Mouse (Mus musculus) left cerebral cortex, postnatal 25 days (tissue): ENCODE results near the gene Gpr37l1. TPM values are rescaled to one million over a fixed set of nuclear protein-coding genes. Genes with fewer than 3 reads are reported as not detected.

ENCODE experiments used
- DNase-seq, 2 experiments: peaks; one replicate each; pipeline ENCODE4 v3.0.0; 2022; ENCODE audit warnings: low spot score in 2 of 2, mixed read lengths in 1 of 2
- intact Hi-C: fragments of 180-260 bp; cut with DNase I; formaldehyde crosslinking; loops from one replicate; pipeline ENCODE4 v1.15.1; 2025
- total RNA-seq, 2 experiments: library from RNA; stranded (reverse); gene quantifications; 2 replicates each; pipeline ENCODE4 v1.2.3; 2021

Gene Gpr37l1
- total RNA-seq, 2 experiments from 2014 or later = 182 to 212 TPM

GRCm38 (mm10) chr1:135183448-135183847 is 16.0 kb upstream of the Gpr37l1 start:
- intact Hi-C loops = no loop called here
- DNase-seq = no peak

DNA sequence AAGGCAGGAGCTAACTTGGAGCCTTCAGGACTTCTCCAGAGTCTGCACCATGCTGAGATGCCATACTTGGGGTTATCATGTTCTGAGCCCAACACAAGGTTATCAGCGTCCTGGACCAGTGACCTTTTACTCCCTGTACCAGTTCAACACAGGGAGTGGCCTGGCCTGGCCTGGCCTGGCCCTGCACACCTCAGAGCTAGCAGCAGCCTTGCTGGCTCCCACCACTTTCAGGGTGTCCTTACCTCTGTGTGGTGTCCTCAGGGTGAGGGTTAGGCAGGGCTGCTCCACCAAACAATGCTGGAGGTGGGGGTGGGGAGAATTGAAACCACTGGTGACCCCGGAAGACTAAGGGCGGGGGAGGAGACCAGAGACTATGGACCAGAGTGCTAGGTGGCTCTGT is 15.5 kb upstream of the Gpr37l1 start:
- intact Hi-C loops = no loop called here
- no peak for DNase-seq

- no peak for DNase-seq
- intact Hi-C loops = no loop called here
Measured at GRCm38 (mm10) chr1:135181880-135182623, 14.6 kb upstream of the Gpr37l1 start.

DNA sequence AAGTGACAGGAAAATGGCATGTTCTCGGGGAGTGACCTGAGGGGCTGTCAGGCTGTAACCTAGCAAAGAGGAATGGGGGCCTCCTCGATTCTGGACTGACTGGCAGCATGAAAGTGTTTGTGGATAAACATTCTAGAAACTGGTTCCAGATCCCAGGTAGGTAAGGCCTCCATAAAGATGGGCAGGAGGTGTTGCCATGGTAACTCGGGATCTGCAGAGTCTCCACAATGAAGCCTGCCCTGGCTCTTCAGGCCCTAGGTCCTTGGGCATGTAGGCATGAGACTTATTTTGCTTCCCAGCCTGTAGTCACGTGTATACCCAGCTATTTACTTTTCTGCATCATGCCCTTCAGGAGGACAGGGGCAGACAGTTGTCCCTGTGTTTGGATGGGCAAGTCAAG is 13.8 kb upstream of the Gpr37l1 start:
- DNase-seq = no peak
- intact Hi-C loops = no loop called here

GRCm38 (mm10) chr1:135180830-135181229 is 13.3 kb upstream of the Gpr37l1 start:
- intact Hi-C loops = no loop called here
- no peak for DNase-seq

- intact Hi-C loops = no loop called here
- DNase-seq = no peak
Measured at GRCm38 (mm10) chr1:135178863-135179262, 11.4 kb upstream of the Gpr37l1 start.

DNA sequence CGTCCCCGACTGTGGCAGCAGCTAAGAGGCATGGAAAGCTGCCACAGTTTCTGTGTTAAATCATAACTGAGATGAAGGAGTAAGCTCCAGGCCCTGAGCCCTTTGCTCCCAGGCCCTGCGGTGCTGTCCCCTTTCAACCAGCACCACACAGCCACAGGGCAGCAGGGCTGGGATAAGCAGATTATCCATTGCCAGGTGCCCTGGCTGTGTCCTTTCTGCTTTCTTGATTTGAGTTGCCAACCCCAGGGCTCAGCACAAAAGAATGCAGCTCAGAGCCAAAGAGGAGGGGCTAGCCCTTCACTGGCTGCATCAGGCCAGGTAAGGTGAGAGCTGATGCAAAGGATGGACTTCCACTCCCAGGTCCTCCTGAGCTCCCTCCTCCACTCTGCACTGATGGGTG is 10.2 kb upstream of the Gpr37l1 start:
- no peak for DNase-seq
- intact Hi-C loops = no loop called here

- intact Hi-C loops = no loop called here
- no peak for DNase-seq
Measured at GRCm38 (mm10) chr1:135175176-135175575, 7.7 kb upstream of the Gpr37l1 start.

GRCm38 (mm10) chr1:135173311-135173710 is 5.8 kb upstream of the Gpr37l1 start:
- intact Hi-C loops = no loop called here
- DNase-seq = no peak

- intact Hi-C loops = loop anchor here (1.0 kb wide), 2 partner anchors 87 to 196 kb away; no protein-coding TSS in a partner anchor
- peak; percentile 71 to 85 for DNase-seq
Measured at GRCm38 (mm10) chr1:135171984-135172383, 4.5 kb upstream of the Gpr37l1 start.

GRCm38 (mm10) chr1:135171202-135171601 is 3.7 kb upstream of the Gpr37l1 start:
- no peak for DNase-seq
- intact Hi-C loops = no loop called here

DNA sequence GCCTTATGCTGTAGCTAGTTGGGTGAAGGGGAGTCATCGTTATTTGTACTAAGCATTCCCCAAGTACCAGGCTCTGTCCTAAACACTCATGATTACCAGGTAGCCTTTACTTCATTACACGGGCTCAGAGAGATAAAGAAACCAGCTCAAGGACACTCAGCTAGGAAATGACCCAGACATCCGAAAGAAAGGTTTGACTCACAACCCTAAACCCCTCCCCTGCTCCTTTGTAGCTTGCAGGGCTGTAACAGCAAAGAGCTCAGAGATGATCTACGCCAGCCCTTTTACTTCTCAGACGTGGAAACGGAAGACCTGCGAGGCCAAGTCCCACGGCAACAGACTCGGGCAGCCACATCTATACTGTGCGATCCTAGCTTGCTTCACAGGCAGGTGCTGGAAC is 2.8 kb upstream of the Gpr37l1 start:
- no peak for DNase-seq
- intact Hi-C loops = no loop called here

DNA sequence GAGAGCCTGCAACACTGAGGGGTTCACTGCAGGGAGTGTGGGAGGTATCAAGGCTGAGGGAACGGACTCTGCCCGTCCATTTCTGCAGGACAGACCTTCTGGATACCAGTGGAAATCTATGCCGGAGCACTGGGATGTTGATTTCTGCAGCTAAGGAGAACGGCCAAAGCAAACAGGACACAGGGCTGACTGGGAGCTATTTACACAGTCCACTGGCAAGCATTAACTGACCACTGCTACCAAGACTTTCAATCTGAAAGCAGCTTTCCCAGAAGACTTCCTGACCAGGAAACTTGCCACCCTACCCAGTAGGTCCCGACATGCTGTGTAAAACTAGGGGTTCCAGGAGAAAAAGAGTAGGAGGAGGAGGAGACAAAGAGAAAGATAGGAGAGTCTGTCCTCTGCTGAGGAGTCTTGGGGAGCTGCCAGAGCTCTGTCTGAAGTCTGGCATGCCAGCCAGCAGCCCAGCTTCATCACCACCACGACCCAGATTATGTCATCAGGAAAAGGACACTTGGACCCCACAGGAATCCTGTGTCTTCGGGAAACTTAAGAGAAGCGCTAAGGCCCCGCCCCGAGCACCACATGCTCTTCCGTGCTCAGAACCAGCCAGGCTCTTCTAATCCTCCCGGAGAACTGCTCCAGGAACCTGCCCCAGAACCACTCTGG is 2.2 kb upstream of the Gpr37l1 start:
- DNase-seq = no peak
- intact Hi-C loops = no loop called here

GRCm38 (mm10) chr1:135168453-135169200 is 1.1 kb upstream of the Gpr37l1 start:
- DNase-seq = no peak

GRCm38 (mm10) chr1:135162720-135163119 is 4.8 kb downstream of the Gpr37l1 start:
- intact Hi-C loops = no loop called here
- peak; percentile 39 to 78 for DNase-seq

More at GRCm38 (mm10) chr1:135168453-135169200, 1.1 kb upstream of the Gpr37l1 start:
- intact Hi-C loops = no loop called here

DNA sequence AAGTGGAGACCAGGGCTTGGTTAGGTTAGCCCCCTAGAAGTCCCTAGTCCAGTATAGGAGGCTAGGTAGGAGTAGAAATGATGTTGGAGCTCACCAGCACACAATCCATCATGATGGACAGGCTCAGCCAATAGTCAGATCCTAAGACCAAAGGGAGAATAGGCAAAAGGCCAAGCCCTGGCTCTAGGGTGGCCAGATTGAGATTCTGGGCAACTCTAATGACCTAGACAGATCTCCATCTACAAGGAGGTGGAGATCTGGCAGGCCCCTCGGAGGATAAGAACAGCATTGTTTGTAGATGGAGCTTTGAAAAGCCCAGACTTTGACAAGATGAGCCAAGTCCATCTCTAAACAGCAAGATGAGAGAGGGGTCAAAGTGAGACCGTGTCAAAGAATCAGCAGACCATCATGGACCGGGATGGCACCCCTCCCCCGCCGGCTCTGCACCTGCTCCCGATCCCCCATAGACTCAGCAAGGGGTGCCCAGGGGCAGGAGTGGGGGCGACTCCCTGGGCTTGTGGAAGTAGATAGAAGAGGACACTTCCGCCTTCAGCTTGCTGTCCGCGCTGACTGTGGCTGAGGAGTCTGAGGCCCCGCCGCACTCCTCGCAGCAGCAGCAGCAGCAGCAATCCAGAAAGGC is 7.0 kb downstream of the Gpr37l1 start:
- intact Hi-C loops = no loop called here
- DNase-seq = peak in 1 of 2 experiments; percentile 60

DNA sequence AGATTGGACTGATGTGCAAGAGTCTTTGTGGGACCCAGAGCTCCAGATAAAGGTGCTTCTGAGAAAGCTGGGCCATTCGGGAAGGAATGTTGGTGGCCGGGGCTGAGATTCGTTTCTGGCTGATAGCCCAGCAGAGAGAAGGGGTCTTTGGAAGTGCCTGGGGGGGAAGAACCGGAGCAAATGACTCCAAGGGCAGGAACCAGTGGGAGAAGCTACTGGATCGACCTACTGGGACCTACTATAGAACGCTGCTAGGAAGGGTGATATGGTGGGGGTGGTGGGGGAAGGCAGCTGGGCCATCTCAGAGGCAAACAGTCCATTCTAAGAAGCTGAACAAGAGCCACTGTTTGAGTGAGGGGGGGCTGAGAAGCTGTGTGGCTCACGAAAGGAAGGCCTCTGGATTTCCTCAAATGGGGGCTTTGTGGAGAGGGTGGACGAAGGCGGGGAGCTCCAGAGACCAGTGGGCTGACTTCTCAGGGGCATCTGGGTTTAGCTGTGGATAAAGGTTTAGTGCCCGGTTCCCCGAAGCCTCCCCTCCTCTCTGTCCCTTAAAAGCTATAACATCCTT is 7.8 kb downstream of the Gpr37l1 start:
- peak in 1 of 2 experiments; percentile 36 for DNase-seq
- intact Hi-C loops = no loop called here

GRCm38 (mm10) chr1:135159074-135159473 is 8.4 kb downstream of the Gpr37l1 start:
- intact Hi-C loops = no loop called here
- DNase-seq = peak; percentile 47 to 71

DNA sequence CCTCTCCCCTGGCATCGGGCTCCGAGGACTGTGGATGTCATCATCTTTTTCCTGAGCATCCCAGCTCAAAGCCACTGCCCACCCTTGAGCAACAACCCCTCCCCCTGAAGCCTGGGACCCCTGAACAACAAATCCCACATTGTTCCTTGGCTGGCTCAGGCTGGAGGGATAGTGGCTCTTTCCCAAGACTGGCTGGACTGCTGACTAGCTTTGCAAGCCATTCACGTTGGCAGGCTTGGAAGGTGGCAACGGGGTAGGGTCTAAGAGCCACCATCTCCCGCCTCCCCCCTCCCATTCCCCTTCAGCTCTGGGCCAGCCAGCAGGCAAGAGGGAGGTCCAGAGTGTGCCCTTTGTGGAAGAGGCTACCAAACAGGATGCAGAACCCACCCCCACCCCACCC is 8.8 kb downstream of the Gpr37l1 start:
- intact Hi-C loops = no loop called here
- peak; percentile 47 to 63 for DNase-seq

DNA sequence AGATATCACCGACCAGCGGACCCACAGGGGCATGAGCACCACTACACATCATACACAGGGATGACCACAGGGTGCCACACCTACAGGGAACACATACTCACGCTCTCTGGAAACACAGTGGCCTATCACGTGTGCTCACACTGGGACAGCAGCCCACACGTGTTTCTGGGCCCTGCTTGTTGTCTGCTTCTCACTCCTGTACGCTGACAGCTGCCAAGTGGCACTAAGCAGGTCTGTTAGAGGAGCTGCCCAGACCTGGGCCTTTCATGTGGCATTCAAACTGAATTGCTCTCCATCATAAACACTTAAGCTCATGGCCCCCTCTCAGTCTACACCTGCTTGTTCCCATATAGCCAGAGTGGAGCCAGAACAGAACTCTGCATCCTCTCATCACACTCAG is 11.2 kb downstream of the Gpr37l1 start:
- intact Hi-C loops = no loop called here
- DNase-seq = no peak
